8 mouse cellular contexts compared by ENCODE assay signal in the genomic region with DNA sequence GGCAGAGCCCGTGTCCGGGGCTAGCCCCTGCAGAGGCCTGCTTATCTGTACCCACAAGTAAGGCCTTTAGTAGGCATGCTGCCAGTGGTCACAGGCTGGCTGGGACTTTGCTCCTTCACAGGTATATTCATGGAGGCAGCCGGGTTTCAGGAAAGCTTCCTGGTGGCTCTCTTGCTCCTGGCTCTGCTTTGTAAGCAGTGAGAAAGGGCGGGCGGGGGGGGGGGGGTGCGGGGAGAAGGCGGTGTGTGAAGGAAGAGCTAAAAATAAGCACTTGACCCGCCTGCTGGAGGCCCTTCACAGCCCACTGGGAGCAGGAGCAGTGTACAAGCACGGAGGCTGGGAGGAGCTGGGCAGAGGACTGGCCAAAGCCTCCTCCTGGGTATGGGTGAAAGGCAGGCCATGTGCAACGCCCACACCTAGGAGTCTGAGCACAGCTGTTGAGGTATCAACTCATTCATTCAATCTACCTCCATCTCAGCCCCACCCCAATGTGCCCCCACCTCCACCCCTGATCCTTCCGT. TPM values are rescaled to one million over a fixed set of nuclear protein-coding genes. Genes with fewer than 3 reads are reported as not detected.
DNase-seq lines count a peak whose midpoint lies in the region; ATAC-seq and TF ChIP-seq lines count a peak whose summit lies in the region.

No protein-coding gene starts in this region.

- peak; percentile 75 for DNase-seq in adrenal gland, postnatal 14 days
- DNase-seq in adrenal gland, adult 8-10 months: no peak
- peak; percentile 87 for DNase-seq in 3T3-L1 (ENCODE audit: low read depth, low spot score)
- peak; percentile 49 to 63 for DNase-seq in heart, postnatal 10 days
- DNase-seq in liver, embryonic 14.5 days (ENCODE audit: low read depth in 3 of 3, low spot score in 3 of 3): no peak
- DNase-seq in right cerebral cortex, postnatal 25 days: no peak
- DNase-seq in thymus, postnatal 14 days: no peak

- no peak overlapping the region for H3K4me2 ChIP-seq in liver, embryonic 14.5 days (ENCODE audit: low read depth)
- no peak overlapping the region for H3K4me2 ChIP-seq in forebrain, embryonic 16.5 days (ENCODE audit: low read length)

- no peaks in the 10 kb centered on the region; the same call in 1 of the 2 replicates for H3K27me3 ChIP-seq in liver, embryonic 14.5 days (ENCODE audit: control insufficient read depth, insufficient read depth, low read length)
- H3K27me3 ChIP-seq in forebrain, embryonic 16.5 days (replicated peaks; ENCODE audit: control insufficient read depth, insufficient read depth, low read length): no peaks in the 10 kb centered on the region

- H3K4me3 ChIP-seq in liver, embryonic 14.5 days (ENCODE audit: insufficient read depth in 1 of 2, low read depth in 2 of 2, low read length in 2 of 2): no peak overlapping the region
- H3K4me3 ChIP-seq in forebrain, embryonic 16.5 days (replicated peaks; ENCODE audit: low read length): no peak overlapping the region

- H3K27ac ChIP-seq in liver, embryonic 14.5 days: no peak overlapping the region
- no peak overlapping the region for H3K27ac ChIP-seq in forebrain, embryonic 16.5 days (ENCODE audit: low read length)

- 19% methylated on average over 11 of the region's 11 CpGs for WGBS in liver, embryonic 14.5 days (ENCODE audit: insufficient replicate concordance)
- 65% methylated on average over 8 of the region's 11 CpGs for WGBS in forebrain, embryonic 16.5 days

- no peak for TF ChIP-seq EP300 in liver, embryonic 14.5 days (IDR thresholded peaks at IDR 0.05; ENCODE audit: low read depth)

- no peak for TF ChIP-seq CTCF in liver, embryonic 14.5 days (IDR thresholded peaks at IDR 0.05; ENCODE audit: low read depth)

- H3K9me3 ChIP-seq in liver, embryonic 14.5 days (ENCODE audit: control insufficient read depth, low read length): no peaks in the 10 kb centered on the region
- no peaks in the 10 kb centered on the region for H3K9me3 ChIP-seq in forebrain, embryonic 16.5 days (ENCODE audit: control insufficient read depth, low read length)

- ATAC-seq in liver, embryonic 14.5 days (ENCODE audit: insufficient read depth): 0 out of 2 replicates have a peak, but pooled peaks have one; percentile 8
- ATAC-seq in forebrain, embryonic 16.5 days: no peak

- no peaks in the 10 kb centered on the region for H3K36me3 ChIP-seq in liver, embryonic 14.5 days (replicated peaks; ENCODE audit: control insufficient read depth, insufficient read depth, low read depth)
- peaks cover 12% of the 10 kb centered on the region; the same call in 1 of the 2 replicates for H3K36me3 ChIP-seq in forebrain, embryonic 16.5 days (ENCODE audit: control insufficient read depth, insufficient read depth)

- intact Hi-C loops in heart, postnatal 10 days (cut with DNase I): no loop called here

- no peak overlapping the region for H3K9ac ChIP-seq in liver, embryonic 14.5 days (replicated peaks)
- no peak overlapping the region for H3K9ac ChIP-seq in forebrain, embryonic 16.5 days (replicated peaks; ENCODE audit: low read depth, low read length)

- H3K4me1 ChIP-seq in liver, embryonic 14.5 days (replicated peaks; ENCODE audit: control insufficient read depth in 2 of 2, insufficient read depth in 2 of 2, low read length in 1 of 2): peaks cover 0 to 7% of the 10 kb centered on the region in 2 experiments; a peak in 1 of 4 replicates
- no peaks in the 10 kb centered on the region for H3K4me1 ChIP-seq in forebrain, embryonic 16.5 days (replicated peaks; ENCODE audit: control insufficient read depth, insufficient read depth, low read length)

RNA-seq across cellular contexts. Expression of gene Apeh, which starts 25.5 kb away (rescaled TPM):
- total RNA-seq in adrenal gland, postnatal 14 days (2021): 76.2 and 76.5 TPM in 2 replicates
- 100 to 1,000 TPM; 104 to 125 (median 109) TPM for total RNA-seq in adrenal gland, adult 8-10 months (2022)
- 10 to 100 TPM; 44.6 to 53.1 TPM for total RNA-seq in heart, postnatal 10 days (2021)
- polyA plus RNA-seq in liver, embryonic 14.5 days (2012; rRNA removed): 126 and 150 TPM in 2 replicates
- 153 and 172 TPM in 2 replicates for polyA plus RNA-seq in liver, embryonic 14.5 days (2014; fragmentation: Nextera tagmentation; extraction: Ambion mirVana)
- polyA plus RNA-seq in forebrain, embryonic 16.5 days (2015; fragmentation: Nextera tagmentation; extraction: Ambion mirVana): 41.3 and 46.2 TPM in 2 replicates

RNA-seq across cellular contexts. Expression of gene Rnf123, which starts 36.8 kb away (rescaled TPM):
- total RNA-seq in adrenal gland, postnatal 14 days (2021): 54.2 and 66.6 TPM in 2 replicates
- total RNA-seq in adrenal gland, adult 8-10 months (2022): 100 to 1,000 TPM in 1 of 4 experiments, 10 to 100 TPM in 3; 68.2 to 108 (median 86.5) TPM
- 10 to 100 TPM; 62.5 to 83.1 TPM for total RNA-seq in heart, postnatal 10 days (2021)
- 139 and 146 TPM in 2 replicates for polyA plus RNA-seq in liver, embryonic 14.5 days (2012; rRNA removed)
- 88.2 and 102 TPM in 2 replicates for polyA plus RNA-seq in liver, embryonic 14.5 days (2014; fragmentation: Nextera tagmentation; extraction: Ambion mirVana)
- polyA plus RNA-seq in forebrain, embryonic 16.5 days (2015; fragmentation: Nextera tagmentation; extraction: Ambion mirVana): 44.5 and 53.1 TPM in 2 replicates

RNA-seq across cellular contexts. Expression of gene Mst1, which starts 39.7 kb away (rescaled TPM):
- total RNA-seq in adrenal gland, postnatal 14 days (2021): 1.4 and 20.2 TPM in 2 replicates
- total RNA-seq in adrenal gland, adult 8-10 months (2022): under 1 TPM in 1 of 4 experiments, not detected in 3; 0.10 TPM
- total RNA-seq in heart, postnatal 10 days (2021): not detected
- 21.0 and 21.3 TPM in 2 replicates for polyA plus RNA-seq in liver, embryonic 14.5 days (2012; rRNA removed)
- 24.1 and 29.7 TPM in 2 replicates for polyA plus RNA-seq in liver, embryonic 14.5 days (2014; fragmentation: Nextera tagmentation; extraction: Ambion mirVana)
- not detected in 2 replicates for polyA plus RNA-seq in forebrain, embryonic 16.5 days (2015; fragmentation: Nextera tagmentation; extraction: Ambion mirVana)

Comparison
In these comparisons a context has a peak if more than half of its experiments do, and no peak if none do; other contexts are left out.
1. DNase-seq: peak in adrenal gland, postnatal 14 days (single experiment), 3T3-L1 (single experiment) and heart, postnatal 10 days (2 of 2); none in adrenal gland, adult 8-10 months (single experiment), liver, embryonic 14.5 days (0 of 3), right cerebral cortex, postnatal 25 days (single experiment) and thymus, postnatal 14 days (single experiment).